Mouse (Mus musculus): Measurements from ENCODE around the gene Pbx4. TPM values are rescaled to one million over a fixed set of nuclear protein-coding genes. Genes with fewer than 3 reads are reported as not detected.

Gene Pbx4
- polyA plus RNA-seq, 1 experiment from 2014 or later, result 8.7 TPM

- Histone ChIP-seq H3K4me3 (no peak overlapping the region), H3K4me2 (no peak overlapping the region), H3K4me1 (no peaks in the 10 kb centered on the region), H3K27me3 (no peaks in the 10 kb centered on the region), H3K9ac (no peak overlapping the region), H3K9me3 (no peaks in the 10 kb centered on the region), H3K27ac (no peak overlapping the region), H3K36me3 (no peaks in the 10 kb centered on the region)
- no peak for ATAC-seq (ENCODE audit: insufficient number of reproducible peaks, insufficient read depth, low FRiP score, low TSS enrichment, low read depth)
- WGBS, result 94% methylated on average over 10 of the region's 10 CpGs
Observed at GRCm38 (mm10) chr8:69853869-69854268, 21.6 kb downstream of the Pbx4 start.

- no peaks in the 10 kb centered on the region for H3K27me3 ChIP-seq
- H3K36me3 ChIP-seq, result no peaks in the 10 kb centered on the region; the same call in 1 of the 2 replicates
- 53% methylated on average over 4 of the region's 4 CpGs for WGBS
- no peak overlapping the region for H3K4me2 ChIP-seq
- no peak for ATAC-seq (ENCODE audit: insufficient number of reproducible peaks, insufficient read depth, low FRiP score, low TSS enrichment, low read depth)
- H3K9ac ChIP-seq, result no peak overlapping the region
- no peaks in the 10 kb centered on the region for H3K9me3 ChIP-seq
- H3K4me1 ChIP-seq, result no peaks in the 10 kb centered on the region
- no peak overlapping the region for H3K4me3 ChIP-seq
- no peak overlapping the region for H3K27ac ChIP-seq
Observed at GRCm38 (mm10) chr8:69860807-69861206, 28.5 kb downstream of the Pbx4 start.

GRCm38 (mm10) chr8:69861251-69861650, 29.0 kb downstream of the Pbx4 start:
- no peak overlapping the region for H3K4me3 ChIP-seq
- H3K9me3 ChIP-seq, result no peaks in the 10 kb centered on the region
- H3K27ac ChIP-seq, result no peak overlapping the region
- ATAC-seq (ENCODE audit: insufficient number of reproducible peaks, insufficient read depth, low FRiP score, low TSS enrichment, low read depth), result no peak
- no peaks in the 10 kb centered on the region for H3K27me3 ChIP-seq
- H3K9ac ChIP-seq, result no peak overlapping the region
- H3K36me3 ChIP-seq, result no peaks in the 10 kb centered on the region; the same call in 1 of the 2 replicates
- no peaks in the 10 kb centered on the region for H3K4me1 ChIP-seq
- WGBS, result 60% methylated on average over 2 of the region's 2 CpGs
- H3K4me2 ChIP-seq, result no peak overlapping the region

GRCm38 (mm10) chr8:69863387-69864020, 31.2 kb downstream of the Pbx4 start:
- no peaks in the 10 kb centered on the region for H3K9me3 ChIP-seq
- WGBS, result 88% methylated on average over 5 of the region's 5 CpGs
- no peak overlapping the region for H3K4me3 ChIP-seq

GRCm38 (mm10) chr8:69864180-69864579, 31.9 kb downstream of the Pbx4 start:
- no peak for ATAC-seq (ENCODE audit: insufficient number of reproducible peaks, insufficient read depth, low FRiP score, low TSS enrichment, low read depth)
- Histone ChIP-seq H3K4me3 (no peak overlapping the region), H3K4me1 (no peaks in the 10 kb centered on the region), H3K9ac (no peak overlapping the region), H3K9me3 (no peaks in the 10 kb centered on the region), H3K36me3 (no peaks in the 10 kb centered on the region; the same call in 1 of the 2 replicates), H3K27ac (no peak overlapping the region), H3K4me2 (no peak overlapping the region), H3K27me3 (no peaks in the 10 kb centered on the region)
- 74% methylated on average over 5 of the region's 5 CpGs for WGBS

More at GRCm38 (mm10) chr8:69863387-69864020, 31.2 kb downstream of the Pbx4 start:
- H3K27ac ChIP-seq, result no peak overlapping the region
- no peak overlapping the region for H3K4me2 ChIP-seq
- no peaks in the 10 kb centered on the region for H3K4me1 ChIP-seq
- H3K27me3 ChIP-seq, result no peaks in the 10 kb centered on the region
- ATAC-seq (ENCODE audit: insufficient number of reproducible peaks, insufficient read depth, low FRiP score, low TSS enrichment, low read depth), result no peak
- no peak overlapping the region for H3K9ac ChIP-seq
- H3K36me3 ChIP-seq, result no peaks in the 10 kb centered on the region; the same call in 1 of the 2 replicates

GRCm38 (mm10) chr8:69867696-69868326, 35.5 kb downstream of the Pbx4 start:
- WGBS, result 47% methylated on average over 5 of the region's 5 CpGs
- H3K4me1 ChIP-seq, result no peaks in the 10 kb centered on the region
- no peak overlapping the region for H3K9ac ChIP-seq
- H3K27ac ChIP-seq, result no peak overlapping the region
- no peak overlapping the region for H3K4me2 ChIP-seq
- no peak overlapping the region for H3K4me3 ChIP-seq
- ATAC-seq (ENCODE audit: insufficient number of reproducible peaks, insufficient read depth, low FRiP score, low TSS enrichment, low read depth), result no peak
- H3K36me3 ChIP-seq, result no peaks in the 10 kb centered on the region
- H3K9me3 ChIP-seq, result no peaks in the 10 kb centered on the region
- H3K27me3 ChIP-seq, result no peaks in the 10 kb centered on the region

- no peak for ATAC-seq (ENCODE audit: insufficient number of reproducible peaks, insufficient read depth, low FRiP score, low TSS enrichment, low read depth)
- H3K27ac ChIP-seq, result no peak overlapping the region
- H3K4me2 ChIP-seq, result no peak overlapping the region
- no peak overlapping the region for H3K4me3 ChIP-seq
- H3K27me3 ChIP-seq, result no peaks in the 10 kb centered on the region
- no peaks in the 10 kb centered on the region for H3K36me3 ChIP-seq
- 85% methylated on average over 11 of the region's 11 CpGs for WGBS
- no peak overlapping the region for H3K9ac ChIP-seq
- H3K4me1 ChIP-seq, result no peaks in the 10 kb centered on the region
- H3K9me3 ChIP-seq, result no peaks in the 10 kb centered on the region
Observed at GRCm38 (mm10) chr8:69870003-69870765, 37.9 kb downstream of the Pbx4 start.

- Histone ChIP-seq H3K36me3 (no peaks in the 10 kb centered on the region), H3K4me1 (no peaks in the 10 kb centered on the region), H3K4me2 (no peak overlapping the region), H3K27ac (no peak overlapping the region), H3K27me3 (peaks cover under 1% of the 10 kb centered on the region), H3K9ac (no peak overlapping the region), H3K9me3 (no peaks in the 10 kb centered on the region), H3K4me3 (no peak overlapping the region)
- no peak for ATAC-seq (ENCODE audit: insufficient number of reproducible peaks, insufficient read depth, low FRiP score, low TSS enrichment, low read depth)
- 81% methylated on average over 6 of the region's 6 CpGs for WGBS
Observed at GRCm38 (mm10) chr8:69870907-69871306, 38.6 kb downstream of the Pbx4 start.

- Histone ChIP-seq H3K36me3 (no peaks in the 10 kb centered on the region), H3K27me3 (peaks cover 33% of the 10 kb centered on the region)
- WGBS, result 12% methylated on average over 9 of the region's 9 CpGs
Observed at GRCm38 (mm10) chr8:69874155-69874554, 41.9 kb downstream of the Pbx4 start.

GRCm38 (mm10) chr8:69874654-69875053, 42.4 kb downstream of the Pbx4 start:
- no peak overlapping the region for H3K4me2 ChIP-seq
- no peaks in the 10 kb centered on the region for H3K4me1 ChIP-seq
- H3K27me3 ChIP-seq, result peaks cover 38% of the 10 kb centered on the region
- no peak for ATAC-seq (ENCODE audit: insufficient number of reproducible peaks, insufficient read depth, low FRiP score, low TSS enrichment, low read depth)
- no peak overlapping the region for H3K27ac ChIP-seq
- H3K36me3 ChIP-seq, result no peaks in the 10 kb centered on the region
- H3K4me3 ChIP-seq, result no peak overlapping the region
- peak overlapping the region; percentile 11; the same call in 1 of the 2 replicates for H3K9ac ChIP-seq
- H3K9me3 ChIP-seq, result no peaks in the 10 kb centered on the region
- 78% methylated on average over 13 of the region's 13 CpGs for WGBS

More at GRCm38 (mm10) chr8:69874155-69874554, 41.9 kb downstream of the Pbx4 start:
- H3K27ac ChIP-seq, result no peak overlapping the region
- no peaks in the 10 kb centered on the region for H3K4me1 ChIP-seq
- no peak overlapping the region for H3K4me2 ChIP-seq
- H3K9me3 ChIP-seq, result no peaks in the 10 kb centered on the region
- no peak overlapping the region for H3K9ac ChIP-seq
- no peak overlapping the region for H3K4me3 ChIP-seq
- no peak for ATAC-seq (ENCODE audit: insufficient number of reproducible peaks, insufficient read depth, low FRiP score, low TSS enrichment, low read depth)

- peaks cover 53% of the 10 kb centered on the region for H3K27me3 ChIP-seq
Observed at GRCm38 (mm10) chr8:69876097-69876496, 43.8 kb downstream of the Pbx4 start.

More at GRCm38 (mm10) chr8:69876097-69876496, 43.8 kb downstream of the Pbx4 start:
- 28% methylated on average over 10 of the region's 10 CpGs for WGBS
- H3K4me2 ChIP-seq, result no peak overlapping the region
- H3K36me3 ChIP-seq, result no peaks in the 10 kb centered on the region
- H3K4me1 ChIP-seq, result peaks cover 3% of the 10 kb centered on the region
- 0 out of 2 replicates have a peak overlapping the region, but pooled peaks have one; percentile 16 for H3K9ac ChIP-seq
- no peak overlapping the region for H3K27ac ChIP-seq
- no peak for ATAC-seq (ENCODE audit: insufficient number of reproducible peaks, insufficient read depth, low FRiP score, low TSS enrichment, low read depth)
- no peak overlapping the region for H3K4me3 ChIP-seq
- no peaks in the 10 kb centered on the region for H3K9me3 ChIP-seq
